Mouse (Mus musculus): ENCODE data around the gene Pdxk. TPM values are rescaled to one million over a fixed set of nuclear protein-coding genes. Genes with fewer than 3 reads are reported as not detected.
"Not testable (repeated sequence)": the region's sequence is repeated elsewhere in the genome, so short reads cannot be mapped to it uniquely, and the experiment has no call there.

Pdxk gene
- polyA plus RNA-seq (2015; fragmentation: Nextera tagmentation; extraction: Ambion mirVana), result 52.5 and 59.5 TPM in 2 replicates

DNA sequence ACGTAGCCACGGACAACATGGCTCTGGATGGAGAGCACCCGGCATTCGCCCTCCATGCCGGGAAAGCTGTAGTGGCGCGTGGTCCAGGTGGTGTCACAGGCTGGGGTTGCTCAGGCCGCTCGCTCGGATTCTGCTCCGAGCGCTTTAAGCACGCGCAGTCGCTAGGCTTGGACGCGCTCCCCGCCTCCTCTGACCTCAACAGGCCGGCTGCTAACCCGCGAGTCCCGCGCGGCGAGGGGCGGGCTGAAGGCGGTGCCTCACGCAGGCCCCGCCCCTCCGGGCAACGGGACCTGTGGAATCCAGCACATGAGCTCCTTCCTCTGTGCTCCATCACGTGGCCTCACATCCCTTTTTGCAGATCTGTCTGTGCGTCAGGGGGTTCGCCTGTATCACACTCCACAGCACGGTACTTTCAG lies at the start of gene Pdxk:
Pdxk (minus strand) TSS at position 184 of the 416 bp plus-strand sequence.
- Histone ChIP-seq H3K27me3 (replicated peaks; ENCODE audit: control insufficient read depth, insufficient read depth, low read length) (no peaks in the 10 kb centered on the region), H3K9me3 (ENCODE audit: control insufficient read depth, low read length) (no peaks in the 10 kb centered on the region), H3K4me2 (ENCODE audit: low read length) (peak within 1 kb of the TSS; percentile 90), H3K4me1 (ENCODE audit: control insufficient read depth, insufficient read depth, low read depth, low read length) (peaks cover 15% of the 10 kb centered on the region), H3K36me3 (ENCODE audit: control insufficient read depth, insufficient read depth, low read length) (no peaks in the 10 kb centered on the region), H3K27ac (ENCODE audit: low read depth, low read length) (peak within 1 kb of the TSS; percentile 57), H3K9ac (ENCODE audit: low read depth, low read length) (peak within 1 kb of the TSS; percentile 74), H3K4me3 (ENCODE audit: low read length) (peak within 1 kb of the TSS; percentile 74)
- WGBS, result under 1% methylated on average over 34 of the region's 35 CpGs
- ATAC-seq, result peak; percentile 96

DNA sequence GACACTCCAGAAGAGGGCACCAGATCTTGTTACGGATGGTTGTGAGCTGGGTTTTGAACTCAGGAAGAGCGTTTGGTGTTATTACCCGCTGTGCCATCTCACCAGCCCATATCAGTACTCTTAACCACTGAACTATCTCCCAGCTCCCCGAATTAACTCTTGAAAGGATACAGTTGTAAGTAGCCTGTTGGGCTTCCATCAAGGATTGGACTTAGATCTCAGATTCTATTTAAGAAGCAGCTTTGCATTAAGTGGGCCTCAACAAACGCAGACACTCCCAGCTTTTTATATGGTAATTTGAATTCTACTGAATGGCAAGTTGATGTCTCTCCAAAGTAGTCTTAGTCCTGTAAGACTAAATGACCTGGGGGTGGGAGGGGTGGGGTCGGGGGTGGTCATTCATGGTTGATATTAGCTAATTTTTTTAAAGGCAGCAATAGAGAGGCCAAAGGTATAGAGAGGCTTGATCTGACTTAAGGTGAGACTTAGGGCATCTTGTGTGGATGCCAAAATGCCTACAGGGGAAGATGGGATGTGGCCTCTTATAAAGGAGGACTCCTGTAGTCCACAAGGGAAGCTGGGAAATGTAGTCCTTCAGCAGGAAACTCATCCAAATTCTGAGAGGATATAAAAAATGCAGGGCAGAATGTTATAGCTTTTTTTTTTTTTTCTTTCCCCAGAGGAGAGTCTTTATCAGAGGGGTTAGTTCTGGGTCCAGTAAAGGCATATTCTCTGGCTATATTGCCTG lies 38.4 kb upstream of the Pdxk start:
- H3K36me3 ChIP-seq (ENCODE audit: control insufficient read depth, insufficient read depth, low read length), result no peaks in the 10 kb centered on the region
- no peak overlapping the region for H3K4me2 ChIP-seq (ENCODE audit: low read length)
- H3K27me3 ChIP-seq (replicated peaks; ENCODE audit: control insufficient read depth, insufficient read depth, low read length), result no peaks in the 10 kb centered on the region
- H3K27ac ChIP-seq (ENCODE audit: low read depth, low read length), result no peak overlapping the region
- H3K9ac ChIP-seq (ENCODE audit: low read depth, low read length), result no peak overlapping the region
- WGBS, result 73% methylated on average over 6 of the region's 6 CpGs
- H3K9me3 ChIP-seq (ENCODE audit: control insufficient read depth, low read length), result no peaks in the 10 kb centered on the region
- no peaks in the 10 kb centered on the region for H3K4me1 ChIP-seq (ENCODE audit: control insufficient read depth, insufficient read depth, low read depth, low read length)
- ATAC-seq, result no peak
- no peak overlapping the region for H3K4me3 ChIP-seq (ENCODE audit: low read length)

DNA sequence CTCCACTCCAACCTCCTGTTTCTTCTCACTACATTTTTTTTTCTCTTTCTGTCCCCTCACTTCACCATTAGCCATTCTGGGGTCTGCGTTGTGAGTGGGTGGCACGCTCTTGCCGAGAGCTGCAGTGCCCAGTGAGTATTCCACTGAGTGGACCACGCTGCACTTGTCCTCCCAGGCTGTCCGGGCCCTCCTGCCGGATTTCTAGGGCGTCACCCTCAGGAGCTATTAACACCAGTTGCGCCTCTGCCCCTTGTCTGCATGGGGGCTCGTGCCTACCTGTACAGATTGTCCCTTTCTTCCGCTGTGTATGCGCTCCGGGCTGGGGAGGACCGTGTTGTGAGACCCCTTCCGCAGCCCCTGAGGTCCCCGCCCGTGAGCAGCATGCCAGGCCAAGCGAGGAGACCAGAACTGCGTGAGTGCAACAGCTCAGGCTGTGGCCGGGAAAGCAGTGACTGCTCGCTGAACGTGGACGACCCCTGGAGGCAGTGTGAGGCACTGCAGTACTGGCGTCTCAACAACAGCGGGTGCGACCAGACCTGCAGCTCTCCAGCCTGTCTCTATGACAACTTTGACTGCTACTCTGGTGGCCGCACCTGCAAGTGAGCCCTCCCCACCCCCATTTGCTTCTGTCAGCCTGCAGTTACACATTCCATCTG lies 22.8 kb upstream of the Pdxk start:
- no peak overlapping the region for H3K27ac ChIP-seq (ENCODE audit: low read depth, low read length)
- no peaks in the 10 kb centered on the region for H3K4me1 ChIP-seq (ENCODE audit: control insufficient read depth, insufficient read depth, low read depth, low read length)
- no peaks in the 10 kb centered on the region for H3K36me3 ChIP-seq (ENCODE audit: control insufficient read depth, insufficient read depth, low read length)
- H3K27me3 ChIP-seq (replicated peaks; ENCODE audit: control insufficient read depth, insufficient read depth, low read length), result no peaks in the 10 kb centered on the region
- peak overlapping the region; percentile 41; the same call in 1 of the 2 replicates for H3K9ac ChIP-seq (ENCODE audit: low read depth, low read length)
- no peaks in the 10 kb centered on the region for H3K9me3 ChIP-seq (ENCODE audit: control insufficient read depth, low read length)
- peak overlapping the region; percentile 52 for H3K4me2 ChIP-seq (ENCODE audit: low read length)
- H3K4me3 ChIP-seq (ENCODE audit: low read length), result peak overlapping the region; percentile 21; the same call in 1 of the 2 replicates
- 12% methylated on average over 26 of the region's 26 CpGs for WGBS
- ATAC-seq, result peak; percentile 78

- H3K9me3 ChIP-seq (ENCODE audit: control insufficient read depth, low read length), result no peaks in the 10 kb centered on the region
- ATAC-seq, result no peak
- no peaks in the 10 kb centered on the region for H3K27me3 ChIP-seq (replicated peaks; ENCODE audit: control insufficient read depth, insufficient read depth, low read length)
- H3K36me3 ChIP-seq (ENCODE audit: control insufficient read depth, insufficient read depth, low read length), result no peaks in the 10 kb centered on the region
- H3K27ac ChIP-seq (ENCODE audit: low read depth, low read length), result no peak overlapping the region
- WGBS, result 79% methylated on average over 5 of the region's 5 CpGs
- H3K4me2 ChIP-seq (ENCODE audit: low read length), result no peak overlapping the region
- H3K9ac ChIP-seq (ENCODE audit: low read depth, low read length), result no peak overlapping the region
- no peaks in the 10 kb centered on the region for H3K4me1 ChIP-seq (ENCODE audit: control insufficient read depth, insufficient read depth, low read depth, low read length)
- H3K4me3 ChIP-seq (ENCODE audit: low read length), result no peak overlapping the region
Observed at GRCm38 (mm10) chr10:78486871-78487270, 22.1 kb upstream of the Pdxk start.

DNA sequence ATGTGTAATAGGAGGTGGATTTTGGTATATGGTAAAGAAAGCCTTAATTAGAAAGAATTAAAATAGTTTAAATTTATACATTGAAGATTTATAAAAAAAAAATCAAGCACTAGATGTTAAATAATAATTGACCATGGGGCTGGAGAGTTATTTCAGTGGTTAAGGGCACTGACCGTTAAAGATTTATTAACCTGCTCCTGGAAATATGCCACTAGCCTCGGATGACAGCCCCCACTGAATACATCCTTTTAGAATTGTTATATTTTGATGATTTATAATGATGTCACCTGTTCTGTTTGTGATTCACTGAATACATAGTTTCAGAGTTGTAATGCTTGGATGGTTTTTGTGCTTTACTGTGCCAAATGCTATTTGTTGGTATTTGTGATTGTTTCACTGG lies 20.6 kb upstream of the Pdxk start:
- not testable (repeated sequence) for ATAC-seq; H3K36me3 ChIP-seq (ENCODE audit: control insufficient read depth, insufficient read depth, low read length); H3K4me1 ChIP-seq (ENCODE audit: control insufficient read depth, insufficient read depth, low read depth, low read length); H3K4me2 ChIP-seq (ENCODE audit: low read length); H3K4me3 ChIP-seq (ENCODE audit: low read length); H3K27me3 ChIP-seq (replicated peaks; ENCODE audit: control insufficient read depth, insufficient read depth, low read length); H3K9me3 ChIP-seq (ENCODE audit: control insufficient read depth, low read length); H3K27ac ChIP-seq (ENCODE audit: low read depth, low read length); H3K9ac ChIP-seq (ENCODE audit: low read depth, low read length)
- 65% methylated on average over 2 of the region's 2 CpGs for WGBS

- Histone ChIP-seq H3K27me3 (replicated peaks; ENCODE audit: control insufficient read depth, insufficient read depth, low read length) (no peaks in the 10 kb centered on the region), H3K36me3 (ENCODE audit: control insufficient read depth, insufficient read depth, low read length) (no peaks in the 10 kb centered on the region), H3K9ac (ENCODE audit: low read depth, low read length) (peak overlapping the region; percentile 68), H3K4me1 (ENCODE audit: control insufficient read depth, insufficient read depth, low read depth, low read length) (peaks cover 4% of the 10 kb centered on the region; the same call in 1 of the 2 replicates), H3K4me3 (ENCODE audit: low read length) (peak overlapping the region; percentile 51), H3K9me3 (ENCODE audit: control insufficient read depth, low read length) (no peaks in the 10 kb centered on the region), H3K4me2 (ENCODE audit: low read length) (peak overlapping the region; percentile 85), H3K27ac (ENCODE audit: low read depth, low read length) (no peak overlapping the region)
- peak; percentile 94 for ATAC-seq
- 1% methylated on average over 34 of the region's 35 CpGs for WGBS
Observed at GRCm38 (mm10) chr10:78481928-78482499, 17.2 kb upstream of the Pdxk start.

DNA sequence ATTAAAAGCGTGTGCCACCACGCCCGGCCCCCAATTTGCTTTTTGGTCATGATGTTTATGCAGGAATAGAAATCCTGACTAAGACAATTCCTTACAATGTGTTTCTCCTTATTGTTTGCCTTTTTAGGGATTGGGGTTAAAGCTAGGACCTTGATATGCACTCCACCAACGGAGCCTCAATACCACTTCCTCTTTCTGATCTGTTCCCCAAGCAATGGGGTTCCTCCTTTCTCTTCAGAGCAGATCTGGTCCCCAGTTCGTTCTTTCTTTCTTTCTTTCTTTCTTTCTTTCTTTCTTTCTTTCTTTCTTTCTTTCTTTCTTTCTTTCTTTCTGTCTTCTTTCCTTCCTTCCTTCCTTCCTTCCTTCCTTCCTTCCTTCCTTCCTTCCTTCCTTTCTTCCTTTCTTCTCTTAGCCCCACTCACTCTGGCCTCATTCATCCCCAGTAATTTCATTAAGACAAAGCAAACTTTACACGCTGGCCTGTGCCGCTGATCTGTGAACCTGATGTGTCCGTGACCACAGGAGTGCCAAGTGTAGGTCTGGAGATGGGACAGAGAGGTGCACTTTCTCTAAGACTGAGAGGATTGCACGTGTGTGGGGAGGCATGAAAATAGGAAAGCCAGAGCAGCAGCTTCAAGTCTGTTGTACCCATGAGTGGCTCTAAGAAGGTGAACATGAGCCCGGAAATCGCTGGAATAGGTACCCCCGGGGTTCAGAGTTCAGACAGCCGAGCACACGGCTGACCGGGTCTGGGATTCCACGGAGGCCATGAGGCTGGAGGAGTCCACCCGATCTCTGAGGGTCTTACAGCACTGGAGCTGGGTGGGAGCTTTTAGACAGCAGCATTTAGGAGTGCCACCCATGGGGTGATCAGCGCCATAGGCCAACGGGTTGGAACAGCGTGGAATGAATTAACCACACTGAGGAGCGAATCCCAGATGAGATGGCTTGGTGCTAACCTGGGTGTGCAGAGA lies 16.5 kb upstream of the Pdxk start:
- WGBS, result 34% methylated on average over 21 of the region's 21 CpGs
- no peaks in the 10 kb centered on the region for H3K36me3 ChIP-seq (ENCODE audit: control insufficient read depth, insufficient read depth, low read length)
- peak overlapping the region; percentile 51 for H3K4me3 ChIP-seq (ENCODE audit: low read length)
- H3K4me1 ChIP-seq (ENCODE audit: control insufficient read depth, insufficient read depth, low read depth, low read length), result peaks cover 4% of the 10 kb centered on the region; the same call in 1 of the 2 replicates
- H3K9ac ChIP-seq (ENCODE audit: low read depth, low read length), result peak overlapping the region; percentile 68
- peak; percentile 40 for ATAC-seq
- H3K27ac ChIP-seq (ENCODE audit: low read depth, low read length), result no peak overlapping the region
- no peaks in the 10 kb centered on the region for H3K27me3 ChIP-seq (replicated peaks; ENCODE audit: control insufficient read depth, insufficient read depth, low read length)
- H3K9me3 ChIP-seq (ENCODE audit: control insufficient read depth, low read length), result no peaks in the 10 kb centered on the region
- peak overlapping the region; percentile 85 for H3K4me2 ChIP-seq (ENCODE audit: low read length)

DNA sequence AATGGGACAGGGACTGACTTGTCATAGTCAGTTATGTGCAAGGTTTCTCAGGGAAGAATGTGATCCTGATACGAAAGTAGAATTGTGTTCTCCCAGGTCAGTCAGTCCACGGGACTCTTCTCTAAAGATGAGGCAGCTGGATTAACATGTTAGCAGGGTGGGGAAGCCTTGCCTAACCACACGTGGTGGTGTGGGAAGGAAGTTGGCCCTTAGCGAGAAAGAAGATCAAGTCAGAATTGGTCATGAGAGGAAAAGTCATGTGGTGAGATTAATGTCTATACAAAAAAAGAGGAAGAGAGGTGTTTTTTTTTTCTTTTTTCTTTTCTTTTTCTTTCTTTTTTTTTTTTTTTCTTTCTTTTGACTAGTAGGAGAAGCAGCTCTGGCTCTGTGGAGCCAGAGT lies 12.0 kb upstream of the Pdxk start:
- H3K4me2 ChIP-seq (ENCODE audit: low read length), result no peak overlapping the region
- H3K9me3 ChIP-seq (ENCODE audit: control insufficient read depth, low read length), result no peaks in the 10 kb centered on the region
- no peak overlapping the region for H3K9ac ChIP-seq (ENCODE audit: low read depth, low read length)
- H3K27ac ChIP-seq (ENCODE audit: low read depth, low read length), result no peak overlapping the region
- WGBS, result 73% methylated on average over 4 of the region's 4 CpGs
- ATAC-seq, result no peak
- no peaks in the 10 kb centered on the region for H3K36me3 ChIP-seq (ENCODE audit: control insufficient read depth, insufficient read depth, low read length)
- H3K4me1 ChIP-seq (ENCODE audit: control insufficient read depth, insufficient read depth, low read depth, low read length), result peaks cover 4% of the 10 kb centered on the region; the same call in 1 of the 2 replicates
- H3K4me3 ChIP-seq (ENCODE audit: low read length), result no peak overlapping the region
- no peaks in the 10 kb centered on the region for H3K27me3 ChIP-seq (replicated peaks; ENCODE audit: control insufficient read depth, insufficient read depth, low read length)
